Mouse (Mus musculus): ENCODE measurements at regions not wholly inside any gene's neighbourhood (a gene's known extent, or its start where the extent isn't known, plus 50 kb on each side); places are given as distances from the start of the nearest gene placed in this dataset.
A peak's percentile ranks its signal among the peaks of the same experiment; 100 is the strongest.

GRCm38 (mm10) chr4:34105251-34105650 is 55.3 kb upstream of the Spaca1 start:
- no peak for DNase-seq (ENCODE audit: low spot score)

- DNase-seq (ENCODE audit: low spot score), result no peak
These were observed 64.3 kb upstream of the Spaca1 start for GRCm38 (mm10) chr4:34114323-34114722.

- DNase-seq (ENCODE audit: low spot score), result no peak
These were observed 67.1 kb upstream of the Spaca1 start for GRCm38 (mm10) chr4:34117086-34117485.

DNA sequence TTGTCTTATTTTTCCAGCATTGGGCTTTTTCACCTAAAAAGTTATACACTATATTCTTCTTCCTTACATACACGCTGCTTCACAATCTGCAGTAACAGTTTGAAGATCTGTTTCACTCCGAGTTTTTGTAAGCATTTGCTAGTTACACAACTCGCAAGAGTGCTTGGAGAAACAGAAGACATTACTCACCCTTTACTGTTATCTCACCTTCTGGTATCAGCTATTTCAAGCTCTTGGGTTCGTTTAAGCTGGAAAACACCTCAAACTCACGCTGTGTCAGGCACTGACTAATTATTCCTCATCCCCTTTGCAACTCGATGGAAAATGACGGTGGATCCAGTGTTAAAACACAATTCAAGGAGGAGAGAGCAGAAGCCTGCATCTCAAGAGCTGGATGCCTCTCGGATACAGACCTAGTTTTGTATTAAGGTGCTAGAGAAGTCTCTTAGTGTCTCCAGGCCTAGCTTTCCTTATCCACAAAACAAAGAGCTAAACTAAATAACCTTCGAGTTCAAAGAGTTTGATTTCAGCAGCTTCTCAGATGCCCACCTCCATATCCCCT is 73.0 kb upstream of the Spaca1 start:
- no peak for DNase-seq (ENCODE audit: low spot score)

DNA sequence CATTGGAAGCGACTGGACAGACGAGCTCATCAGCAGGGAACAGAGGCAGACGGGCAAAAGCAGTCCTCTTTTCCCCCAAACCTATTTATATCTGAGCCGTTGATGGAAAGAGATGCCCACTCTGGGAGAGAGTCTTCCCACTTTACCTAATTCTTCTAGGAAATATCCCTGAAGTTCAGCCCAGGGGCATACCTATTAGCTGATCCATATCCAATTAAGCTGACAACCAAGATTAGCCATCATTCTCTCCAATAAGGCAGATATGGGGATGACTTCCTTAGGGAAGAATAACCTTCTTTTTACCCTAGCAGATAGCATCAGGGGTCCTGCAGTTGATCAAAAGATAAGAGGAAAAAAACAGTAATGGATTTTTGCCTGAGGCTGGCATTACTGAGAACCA is 78.2 kb upstream of the Spaca1 start:
- DNase-seq (ENCODE audit: low spot score), result no peak

DNA sequence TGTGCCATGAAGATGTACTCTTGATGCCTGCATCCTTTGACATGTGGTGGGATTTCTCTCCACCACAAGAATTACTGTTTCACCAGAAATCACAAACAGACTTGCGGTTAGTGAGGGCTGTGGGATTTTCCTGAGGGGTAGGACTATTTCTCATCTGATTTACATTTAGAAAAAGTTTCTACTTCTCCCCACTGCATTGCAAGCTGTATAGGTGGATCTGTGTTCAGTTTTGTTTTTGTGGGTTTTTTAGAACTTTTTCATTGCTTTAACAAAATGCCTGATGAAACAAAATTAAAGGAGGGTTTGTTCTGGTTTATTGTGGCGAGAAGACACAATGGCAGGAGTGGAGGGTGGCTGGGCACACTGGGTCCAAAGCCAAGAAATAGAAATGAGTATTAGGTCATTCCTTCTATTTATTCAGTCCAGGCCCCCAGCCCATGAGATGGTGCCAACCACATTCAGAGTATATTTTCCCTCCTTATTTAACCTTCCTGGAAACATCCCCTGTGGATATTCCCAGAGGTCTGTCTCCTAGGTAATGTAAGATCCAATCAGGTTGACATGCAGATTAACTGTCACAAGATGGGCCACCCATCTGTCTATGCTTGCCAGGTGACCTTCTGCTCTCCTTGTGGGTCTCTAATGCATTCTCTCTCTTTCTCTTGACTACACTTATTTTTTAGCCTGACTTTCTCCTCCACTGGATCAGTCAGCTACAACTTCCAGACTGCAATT is 96.3 kb upstream of the Spaca1 start:
- DNase-seq (ENCODE audit: low spot score), result no peak

GRCm38 (mm10) chr4:34148956-34149739 is 99.2 kb upstream of the Spaca1 start:
- DNase-seq (ENCODE audit: low spot score), result no peak

DNA sequence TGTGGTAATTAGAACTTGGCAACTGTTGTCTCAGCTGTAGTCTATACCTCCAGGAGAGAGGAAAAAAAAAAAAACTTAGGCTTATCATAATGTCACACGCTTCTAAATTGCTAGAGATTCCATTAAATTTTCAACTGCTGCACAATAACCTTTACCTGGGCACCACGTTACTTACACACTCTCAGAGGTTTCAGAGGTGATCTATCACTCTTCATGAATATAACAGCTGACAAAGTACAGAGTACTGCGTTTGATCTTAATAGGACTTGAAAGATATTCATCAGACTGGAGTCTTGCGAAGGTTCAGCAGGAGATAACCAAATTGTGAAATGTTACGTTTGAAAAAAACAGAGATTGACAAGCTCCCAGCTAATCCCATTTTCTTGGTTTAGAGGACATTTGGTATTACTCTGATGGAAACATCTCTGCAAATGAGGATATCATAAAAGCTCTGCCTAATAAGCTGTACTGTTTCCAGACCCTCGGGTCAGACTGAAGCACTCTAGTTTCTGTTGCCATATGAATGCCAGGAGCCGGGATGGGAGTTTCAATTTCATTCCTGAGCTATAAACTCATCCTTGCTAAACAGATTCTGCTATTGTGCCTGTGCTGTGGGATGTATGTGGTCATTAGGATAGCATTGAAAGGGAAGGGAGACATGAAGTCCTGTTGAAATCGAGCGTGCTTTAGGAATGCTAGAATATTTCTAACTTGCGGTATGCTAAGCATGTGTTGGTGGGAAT is 101.8 kb upstream of the Spaca1 start:
- no peak for DNase-seq (ENCODE audit: low spot score)

GRCm38 (mm10) chr4:34155501-34155900 is 105.5 kb upstream of the Spaca1 start:
- DNase-seq (ENCODE audit: low spot score), result no peak

DNA sequence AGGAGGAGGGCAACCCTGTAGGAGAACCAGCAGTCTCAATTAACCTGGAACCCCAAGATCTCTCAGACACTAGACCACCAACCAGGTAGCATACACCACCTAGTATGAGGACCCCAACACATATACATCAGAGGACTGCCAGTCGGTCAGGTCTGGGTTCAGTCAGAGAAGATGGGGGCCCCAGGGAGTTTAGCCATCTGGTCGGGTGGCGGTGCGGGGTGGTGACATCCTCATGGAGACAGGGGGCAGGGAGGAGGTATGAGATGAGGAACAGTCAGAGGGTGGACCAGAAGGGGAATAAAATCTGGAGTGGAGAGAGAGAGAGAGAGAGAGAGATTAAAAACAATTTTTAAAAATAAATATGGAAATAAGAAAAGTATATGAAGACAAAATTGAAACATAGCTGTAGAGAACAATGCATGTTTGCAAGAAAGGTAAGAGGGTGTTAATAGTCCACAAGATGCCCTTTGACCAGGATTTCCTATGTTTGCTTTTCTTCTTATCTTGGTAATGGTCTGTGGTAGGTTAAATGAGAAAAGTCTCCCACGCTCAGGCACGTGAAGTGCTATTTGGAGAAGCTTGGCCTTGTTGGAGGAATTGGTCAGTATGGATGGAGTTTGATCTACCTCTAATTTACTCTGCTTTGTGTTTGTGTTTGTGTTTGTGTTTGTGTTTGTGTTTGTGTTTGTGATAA is 108.0 kb upstream of the Spaca1 start:
- DNase-seq (ENCODE audit: low spot score), result no peak

DNA sequence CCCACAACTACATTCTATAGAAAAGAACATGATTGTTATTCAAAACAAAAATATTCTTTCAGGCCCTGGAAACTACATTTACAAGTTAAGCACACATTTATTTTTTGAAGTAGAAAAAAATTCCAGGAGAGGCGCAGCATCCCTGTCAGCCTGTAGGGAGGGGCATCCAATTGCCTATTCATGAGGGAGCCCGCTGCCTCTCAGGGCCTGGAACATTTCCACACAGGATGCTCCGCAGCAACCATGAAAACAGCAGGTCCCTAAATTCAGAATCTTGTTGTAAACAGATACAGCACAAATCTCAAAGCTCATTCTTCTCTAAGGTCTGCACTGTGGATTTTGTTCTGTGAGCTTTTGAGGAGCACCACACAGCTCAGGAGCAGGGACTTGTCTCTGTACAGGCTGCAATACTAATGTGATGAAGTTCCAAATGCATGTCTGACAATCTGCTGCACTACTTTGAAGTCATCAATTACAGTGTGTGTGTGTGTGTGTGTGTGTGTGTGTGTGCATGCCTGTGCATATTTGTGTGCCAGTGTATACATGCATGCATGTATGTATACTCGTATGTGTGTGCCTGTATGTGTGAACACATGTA is 121.4 kb upstream of the Spaca1 start:
- DNase-seq (ENCODE audit: low spot score), result no peak

GRCm38 (mm10) chr4:34172000-34172399 is 122.0 kb upstream of the Spaca1 start:
- no peak for DNase-seq (ENCODE audit: low spot score)

DNA sequence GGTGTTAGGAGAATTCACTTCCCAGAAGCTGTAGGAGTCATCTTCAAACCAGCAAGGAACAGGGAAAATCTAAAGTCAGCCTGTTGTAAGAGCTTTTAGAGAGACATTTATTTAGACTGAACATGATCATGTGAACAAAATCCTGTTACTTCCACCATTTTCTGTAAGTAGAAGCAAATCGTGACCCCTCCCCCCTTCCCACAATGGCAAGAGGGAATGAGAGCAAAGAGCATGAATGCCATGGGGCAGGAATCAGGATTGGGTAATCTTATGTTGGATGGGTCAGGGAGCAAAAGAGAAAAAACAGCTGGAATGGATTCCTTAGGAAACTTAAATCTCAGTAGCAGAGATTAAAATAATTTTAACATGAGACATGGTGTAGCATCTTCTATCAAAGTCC is 127.4 kb upstream of the Spaca1 start:
- no peak for DNase-seq (ENCODE audit: low spot score)

DNA sequence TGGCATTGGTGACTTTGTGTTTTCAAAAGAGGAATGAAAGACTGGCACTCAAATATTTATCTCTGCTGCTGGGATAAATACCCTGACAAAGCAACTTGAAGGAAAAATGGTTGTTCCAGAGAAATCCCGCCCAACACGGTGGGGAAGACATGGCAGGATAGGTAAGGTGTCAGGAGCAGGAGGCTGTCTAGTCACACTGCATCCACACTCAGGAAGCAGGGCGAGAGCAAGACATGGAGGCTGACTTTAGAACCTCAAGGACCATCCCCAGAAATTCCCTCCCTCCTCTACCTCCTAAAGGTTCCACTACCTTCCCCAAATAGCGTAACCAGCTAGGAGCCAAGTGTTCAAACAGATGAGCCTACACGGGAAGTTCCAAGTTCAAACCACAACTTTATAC is 136.5 kb upstream of the Spaca1 start:
- no peak for DNase-seq (ENCODE audit: low spot score)

- DNase-seq (ENCODE audit: low spot score), result no peak
These were observed 153.3 kb upstream of the Spaca1 start for GRCm38 (mm10) chr4:34203193-34203848.

- DNase-seq (ENCODE audit: low spot score), result no peak
These were observed 159.3 kb upstream of the Spaca1 start for GRCm38 (mm10) chr4:34209179-34209896.

DNA sequence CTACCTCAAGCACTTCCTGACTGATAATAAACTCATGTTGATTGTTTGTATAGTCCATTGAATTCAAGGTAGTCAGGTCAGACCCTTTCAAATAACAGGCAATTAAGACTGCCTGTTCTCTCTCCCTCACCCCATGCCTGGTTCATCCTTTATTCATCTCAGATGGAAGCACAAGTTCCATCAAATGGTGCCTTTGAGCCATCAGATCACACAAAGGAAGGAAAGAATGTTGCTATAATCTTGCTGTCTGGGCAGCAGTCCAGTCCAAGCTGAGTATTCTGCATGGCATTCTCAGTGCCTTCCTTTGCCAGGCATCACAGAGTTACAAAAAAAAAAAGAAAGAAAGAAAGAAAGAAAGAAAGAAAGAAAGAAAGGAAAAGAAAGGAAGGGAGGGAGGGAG is 163.7 kb upstream of the Spaca1 start:
- DNase-seq (ENCODE audit: low spot score), result peak; percentile 10

DNA sequence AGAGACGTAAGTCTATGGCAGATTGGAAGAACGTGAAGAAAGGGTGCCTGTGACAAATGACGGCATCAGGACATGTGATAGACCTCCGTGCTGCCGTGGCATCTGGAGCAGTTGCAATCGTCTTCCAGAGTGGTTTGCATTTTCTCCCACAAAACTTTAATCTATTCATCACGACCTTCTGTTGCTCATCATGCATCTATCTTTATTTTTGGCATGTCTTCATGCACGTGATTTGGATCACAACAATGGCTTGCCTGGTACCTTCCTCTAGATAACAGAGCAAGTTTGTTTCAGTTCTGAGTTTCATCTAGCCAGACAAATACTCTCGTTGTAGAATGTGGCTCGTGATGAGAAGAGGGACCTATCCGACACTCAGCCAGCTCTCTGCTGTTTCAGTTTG is 164.4 kb upstream of the Spaca1 start:
- peak; percentile 8 for DNase-seq (ENCODE audit: low spot score)

DNA sequence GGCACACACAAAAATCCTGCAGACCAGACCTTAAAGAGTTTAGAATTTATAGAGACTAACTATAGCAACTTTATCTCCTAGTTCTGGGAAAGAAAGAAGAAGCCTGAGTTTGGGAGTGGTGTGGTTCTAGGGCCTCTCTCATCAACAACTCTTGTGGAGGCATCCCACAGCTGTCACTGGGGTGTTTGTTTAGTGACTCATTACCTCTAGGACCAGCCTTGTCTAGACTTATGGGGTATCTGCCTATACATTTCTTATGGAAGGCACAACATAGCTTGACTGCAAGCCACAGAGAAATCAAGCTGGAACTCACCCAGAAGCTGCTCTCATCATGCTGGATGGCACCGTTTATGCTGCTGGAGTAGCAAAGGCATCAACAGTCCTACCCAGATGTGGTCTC is 171.9 kb upstream of the Spaca1 start:
- no peak for DNase-seq (ENCODE audit: low spot score)

DNA sequence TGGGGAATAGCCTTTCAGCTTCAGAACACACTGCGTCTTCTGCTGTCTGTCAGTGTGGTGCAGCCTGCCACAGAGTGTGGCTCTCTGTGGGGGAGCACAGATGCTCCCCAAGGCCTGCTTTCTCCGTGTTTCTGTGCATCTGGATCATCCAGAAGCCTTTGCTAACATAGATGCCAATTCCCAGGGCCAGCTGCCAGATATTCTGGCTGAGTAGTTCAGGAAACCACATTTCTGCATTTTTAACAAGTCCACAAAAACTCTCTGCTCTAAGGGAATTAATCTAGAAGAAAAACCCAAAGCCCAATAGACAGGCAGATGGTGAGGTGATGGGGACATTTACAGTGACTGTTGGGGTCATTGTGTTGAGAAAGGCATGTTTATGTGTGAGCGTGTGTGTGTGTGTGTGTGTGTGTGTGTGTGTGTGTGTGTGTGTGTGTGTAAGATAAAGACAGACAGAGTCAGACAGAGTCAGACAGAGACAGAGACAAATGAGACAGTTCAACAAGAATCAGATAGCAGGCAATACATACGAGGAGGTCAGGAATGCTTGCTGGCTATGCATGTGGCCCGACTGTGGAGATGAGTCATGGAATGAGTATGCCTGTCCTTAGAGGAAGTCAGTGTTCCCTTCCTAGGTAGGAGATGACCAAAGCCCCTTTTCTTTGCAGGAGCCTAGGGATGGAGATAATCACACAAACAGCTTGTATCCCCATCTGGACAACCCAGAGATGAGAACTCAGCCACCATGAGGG is 176.3 kb upstream of the Spaca1 start:
- DNase-seq (ENCODE audit: low spot score), result no peak
